Mouse (Mus musculus) liver, embryonic 15.5 days (tissue): Measurements from ENCODE around the gene Msmp. TPM values are rescaled to one million over a fixed set of nuclear protein-coding genes. Genes with fewer than 3 reads are reported as not detected.
A peak's percentile ranks its signal among the peaks of the same experiment; 100 is the strongest.

Source experiments
- ATAC-seq: fragments of 200-750 bp; cut with Nextera tagmentation; 2 replicates; pipeline ENCODE4 v1.8.0; 2017; ENCODE audit warnings: moderate number of reproducible peaks, mild to moderate bottlenecking, moderate library complexity; ENCODE audit not compliant: insufficient read depth
- H3K27ac ChIP-seq: fragments of 300-500 bp; sonication (generic); replicated peaks from 2 replicates; pipeline ENCODE4 v1.5.1; 2015; ENCODE audit warnings: mild to moderate bottlenecking, inconsistent platforms
- H3K27me3 ChIP-seq: fragments of 300-500 bp; sonication (generic); 2 replicates; pipeline ENCODE4 v1.6.1; 2015; ENCODE audit warnings: mild to moderate bottlenecking, inconsistent platforms
- H3K36me3 ChIP-seq: fragments of 300-500 bp; sonication (generic); replicated peaks from 2 replicates; pipeline ENCODE4 v1.6.1; 2015; ENCODE audit warnings: moderate library complexity, mild to moderate bottlenecking, inconsistent platforms
- H3K4me1 ChIP-seq: fragments of 300-500 bp; sonication (generic); replicated peaks from 2 replicates; pipeline ENCODE4 v1.6.1; 2015; ENCODE audit warnings: inconsistent platforms
- H3K4me2 ChIP-seq: fragments of 300-500 bp; sonication (generic); 2 replicates; pipeline ENCODE4 v1.6.1; 2015; ENCODE audit warnings: moderate library complexity, mild to moderate bottlenecking, inconsistent platforms
- H3K4me3 ChIP-seq: fragments of 300-500 bp; sonication (generic); replicated peaks from 2 replicates; pipeline ENCODE4 v1.5.1; 2015; ENCODE audit warnings: mild to moderate bottlenecking, inconsistent platforms
- H3K9ac ChIP-seq: fragments of 300-500 bp; sonication (generic); 2 replicates; pipeline ENCODE4 v1.6.1; 2015; ENCODE audit warnings: moderate library complexity, mild to moderate bottlenecking, inconsistent platforms
- H3K9me3 ChIP-seq: fragments of 300-500 bp; sonication (generic); replicated peaks from 2 replicates; pipeline ENCODE4 v1.6.1; 2016; ENCODE audit warnings: inconsistent platforms
- WGBS: fragments of 180-500 bp; shearing (Covaris S2); methylation state at CpG from one replicate; pipeline ENCODE4 v1.1.7; 2015; ENCODE audit warnings: mixed read lengths; ENCODE audit not compliant: insufficient replicate concordance; 5-methylcytosine and 5-hydroxymethylcytosine counted together
- polyA plus RNA-seq: library from polyadenylated mRNA; unstranded; fragments of >200 nt; fragmentation: Nextera tagmentation; extraction: Ambion mirVana; gene quantifications from 2 replicates; pipeline ENCODE4 v1.2.1, GENCODE M21; 2015

The Msmp gene
- polyA plus RNA-seq, 1 experiment from 2014 or later = not detected

- Histone ChIP-seq H3K27ac (peak overlapping the region; percentile 92), H3K36me3 (peaks cover 47% of the 10 kb centered on the region), H3K9me3 (no peaks in the 10 kb centered on the region), H3K9ac (peak overlapping the region; percentile 92), H3K4me1 (peaks cover 55% of the 10 kb centered on the region), H3K4me3 (peak overlapping the region; percentile 95), H3K27me3 (no peaks in the 10 kb centered on the region), H3K4me2 (peak overlapping the region; percentile 90)
- no peak for ATAC-seq
- WGBS = 26% methylated on average over 8 of the region's 8 CpGs
Measured at GRCm38 (mm10) chr4:43577237-43577881, 6.9 kb downstream of the Msmp start.

GRCm38 (mm10) chr4:43575356-43575755 is 8.9 kb downstream of the Msmp start:
- 55% methylated on average over 2 of the region's 2 CpGs for WGBS
- 0 out of 2 replicates have a peak overlapping the region, but pooled peaks have one; percentile 18 for H3K9ac ChIP-seq
- peak overlapping the region; percentile 90; the same call in 1 of the 2 replicates for H3K4me2 ChIP-seq
- H3K27ac ChIP-seq = no peak overlapping the region
- ATAC-seq = no peak
- H3K27me3 ChIP-seq = no peaks in the 10 kb centered on the region
- no peaks in the 10 kb centered on the region for H3K9me3 ChIP-seq
- H3K4me1 ChIP-seq = peaks cover 48% of the 10 kb centered on the region
- H3K36me3 ChIP-seq = peaks cover 47% of the 10 kb centered on the region
- peak overlapping the region; percentile 95; the same call in 1 of the 2 replicates for H3K4me3 ChIP-seq

GRCm38 (mm10) chr4:43573561-43573960 is 10.7 kb downstream of the Msmp start:
- Histone ChIP-seq H3K4me2 (no peak overlapping the region), H3K27ac (no peak overlapping the region), H3K4me3 (no peak overlapping the region), H3K27me3 (no peaks in the 10 kb centered on the region), H3K9ac (no peak overlapping the region), H3K9me3 (no peaks in the 10 kb centered on the region), H3K4me1 (peaks cover 35% of the 10 kb centered on the region), H3K36me3 (peaks cover 64% of the 10 kb centered on the region)
- 81% methylated on average over 4 of the region's 4 CpGs for WGBS
- ATAC-seq = no peak

GRCm38 (mm10) chr4:43571395-43572045 is 12.8 kb downstream of the Msmp start:
- ATAC-seq = no peak
- Histone ChIP-seq H3K9me3 (no peaks in the 10 kb centered on the region), H3K36me3 (peaks cover 84% of the 10 kb centered on the region), H3K4me1 (peaks cover 19% of the 10 kb centered on the region), H3K27me3 (no peaks in the 10 kb centered on the region), H3K4me3 (no peak overlapping the region), H3K9ac (no peak overlapping the region), H3K27ac (no peak overlapping the region), H3K4me2 (no peak overlapping the region)
- 64% methylated on average over 6 of the region's 6 CpGs for WGBS

- Histone ChIP-seq H3K36me3 (peaks cover 76% of the 10 kb centered on the region), H3K4me2 (no peak overlapping the region), H3K4me3 (no peak overlapping the region), H3K9me3 (no peaks in the 10 kb centered on the region), H3K27me3 (no peaks in the 10 kb centered on the region), H3K4me1 (peaks cover 23% of the 10 kb centered on the region), H3K9ac (no peak overlapping the region), H3K27ac (no peak overlapping the region)
- 89% methylated on average over 9 of the region's 9 CpGs for WGBS
- no peak for ATAC-seq
Measured at GRCm38 (mm10) chr4:43567140-43567539, 17.2 kb downstream of the Msmp start.

- no peak overlapping the region for H3K27ac ChIP-seq
- H3K36me3 ChIP-seq = peaks cover 51% of the 10 kb centered on the region
- 0 out of 2 replicates have a peak overlapping the region, but pooled peaks have one; percentile 83 for H3K4me3 ChIP-seq
- no peaks in the 10 kb centered on the region for H3K27me3 ChIP-seq
- 0 out of 2 replicates have a peak overlapping the region, but pooled peaks have one; percentile 92 for H3K4me2 ChIP-seq
- H3K9me3 ChIP-seq = no peaks in the 10 kb centered on the region
- WGBS = 51% methylated on average over 2 of the region's 2 CpGs
- no peak overlapping the region for H3K9ac ChIP-seq
- ATAC-seq = no peak
- H3K4me1 ChIP-seq = peaks cover 43% of the 10 kb centered on the region
Measured at GRCm38 (mm10) chr4:43564231-43564630, 20.1 kb downstream of the Msmp start.

GRCm38 (mm10) chr4:43563601-43563875 is 20.8 kb downstream of the Msmp start:
- WGBS = 24% methylated on average over 4 of the region's 4 CpGs
- H3K4me3 ChIP-seq = peak overlapping the region; percentile 83
- H3K4me2 ChIP-seq = peak overlapping the region; percentile 92
- peak overlapping the region; percentile 93 for H3K9ac ChIP-seq
- H3K9me3 ChIP-seq = no peaks in the 10 kb centered on the region
- H3K27me3 ChIP-seq = no peaks in the 10 kb centered on the region
- H3K4me1 ChIP-seq = peaks cover 50% of the 10 kb centered on the region
- H3K36me3 ChIP-seq = peaks cover 44% of the 10 kb centered on the region
- no peak for ATAC-seq
- peak overlapping the region; percentile 100 for H3K27ac ChIP-seq

GRCm38 (mm10) chr4:43562769-43563600 is 21.3 kb downstream of the Msmp start:
- peaks cover 55% of the 10 kb centered on the region for H3K4me1 ChIP-seq
- H3K9ac ChIP-seq = peak overlapping the region; percentile 93
- H3K4me2 ChIP-seq = peak overlapping the region; percentile 92
- peak overlapping the region; percentile 83 for H3K4me3 ChIP-seq
- ATAC-seq = no peak
- H3K36me3 ChIP-seq = peaks cover 39% of the 10 kb centered on the region
- H3K9me3 ChIP-seq = no peaks in the 10 kb centered on the region
- H3K27ac ChIP-seq = peak overlapping the region; percentile 100
- 1% methylated on average over 22 of the region's 22 CpGs for WGBS
- no peaks in the 10 kb centered on the region for H3K27me3 ChIP-seq

- peak within 1 kb of the TSS; percentile 83 for H3K4me3 ChIP-seq
- peak within 1 kb of the TSS; percentile 93 for H3K9ac ChIP-seq
- H3K4me1 ChIP-seq = peaks cover 63% of the 10 kb centered on the region
- H3K4me2 ChIP-seq = peak within 1 kb of the TSS; percentile 92
- no peaks in the 10 kb centered on the region for H3K27me3 ChIP-seq
- peak; percentile 85 for ATAC-seq
- H3K9me3 ChIP-seq = no peaks in the 10 kb centered on the region
- H3K27ac ChIP-seq = peak within 1 kb of the TSS; percentile 100
- under 1% methylated on average over 62 of the region's 62 CpGs for WGBS
- peaks cover 39% of the 10 kb centered on the region for H3K36me3 ChIP-seq
Measured at GRCm38 (mm10) chr4:43561997-43562768, 22.1 kb downstream of the Msmp start, which contains the start of the genes Creb3 and Tln1. Creb3 (plus strand) TSS chr4:43562332. Tln1 (minus strand) TSS chr4:43562691.

GRCm38 (mm10) chr4:43561436-43561996 is 22.8 kb downstream of the Msmp start:
- peak overlapping the region; percentile 93 for H3K9ac ChIP-seq
- H3K36me3 ChIP-seq = peaks cover 39% of the 10 kb centered on the region
- peak; percentile 68 for ATAC-seq
- peaks cover 69% of the 10 kb centered on the region for H3K4me1 ChIP-seq
- H3K27ac ChIP-seq = peak overlapping the region; percentile 100
- 1% methylated on average over 16 of the region's 16 CpGs for WGBS
- H3K4me3 ChIP-seq = peak overlapping the region; percentile 83
- no peaks in the 10 kb centered on the region for H3K9me3 ChIP-seq
- no peaks in the 10 kb centered on the region for H3K27me3 ChIP-seq
- peak overlapping the region; percentile 92 for H3K4me2 ChIP-seq
